Mouse (Mus musculus): ENCODE results near the gene Aanat. TPM values are rescaled to one million over a fixed set of nuclear protein-coding genes. Genes with fewer than 3 reads are reported as not detected.
"Not testable (repeated sequence)": the region's sequence is repeated elsewhere in the genome, so short reads cannot be mapped to it uniquely, and the experiment has no call there.

Gene Aanat
- polyA plus RNA-seq, 1 experiment from 2014 or later = not detected

- H3K4me2 ChIP-seq = no peak overlapping the region
- no peak overlapping the region for H3K4me3 ChIP-seq
- peaks cover 14% of the 10 kb centered on the region for H3K36me3 ChIP-seq
- no peaks in the 10 kb centered on the region for H3K9me3 ChIP-seq
- H3K9ac ChIP-seq = no peak overlapping the region
- H3K4me1 ChIP-seq = 0 out of 2 replicates have a peak, but pooled peaks cover 4% of the 10 kb centered on the region
- H3K27ac ChIP-seq = no peak overlapping the region
- 88% methylated on average over 19 of the region's 19 CpGs for WGBS
- H3K27me3 ChIP-seq = no peaks in the 10 kb centered on the region
- ATAC-seq (ENCODE audit: borderline replicate concordance, extremely low read depth, low FRiP score, low TSS enrichment) = no peak
Observed at GRCm38 (mm10) chr11:116596766-116597165, 10.5 kb downstream of the Aanat start.

GRCm38 (mm10) chr11:116598193-116598592, 12.0 kb downstream of the Aanat start:
- ATAC-seq (ENCODE audit: borderline replicate concordance, extremely low read depth, low FRiP score, low TSS enrichment) = no peak
- H3K27ac ChIP-seq = no peak overlapping the region
- no peak overlapping the region for H3K4me3 ChIP-seq
- H3K4me2 ChIP-seq = no peak overlapping the region
- no peaks in the 10 kb centered on the region for H3K9me3 ChIP-seq
- H3K36me3 ChIP-seq = peaks cover 16% of the 10 kb centered on the region
- WGBS = 80% methylated on average over 8 of the region's 8 CpGs
- H3K9ac ChIP-seq = no peak overlapping the region
- no peaks in the 10 kb centered on the region for H3K4me1 ChIP-seq
- H3K27me3 ChIP-seq = no peaks in the 10 kb centered on the region

GRCm38 (mm10) chr11:116599230-116599629, 13.0 kb downstream of the Aanat start:
- H3K36me3 ChIP-seq = peaks cover 21% of the 10 kb centered on the region
- 90% methylated on average over 15 of the region's 15 CpGs for WGBS

GRCm38 (mm10) chr11:116601166-116601565, 14.9 kb downstream of the Aanat start:
- Histone ChIP-seq H3K27ac (no peak overlapping the region), H3K4me2 (no peak overlapping the region), H3K9ac (no peak overlapping the region), H3K27me3 (no peaks in the 10 kb centered on the region), H3K9me3 (no peaks in the 10 kb centered on the region), H3K4me1 (no peaks in the 10 kb centered on the region), H3K36me3 (peaks cover 33% of the 10 kb centered on the region), H3K4me3 (no peak overlapping the region)
- ATAC-seq (ENCODE audit: borderline replicate concordance, extremely low read depth, low FRiP score, low TSS enrichment) = no peak
- WGBS = 89% methylated on average over 8 of the region's 8 CpGs

More at GRCm38 (mm10) chr11:116599230-116599629, 13.0 kb downstream of the Aanat start:
- Histone ChIP-seq H3K9ac (no peak overlapping the region), H3K4me3 (no peak overlapping the region), H3K9me3 (no peaks in the 10 kb centered on the region), H3K4me2 (no peak overlapping the region), H3K4me1 (no peaks in the 10 kb centered on the region), H3K27ac (no peak overlapping the region), H3K27me3 (no peaks in the 10 kb centered on the region)
- no peak for ATAC-seq (ENCODE audit: borderline replicate concordance, extremely low read depth, low FRiP score, low TSS enrichment)

- H3K27me3 ChIP-seq = no peaks in the 10 kb centered on the region
- H3K27ac ChIP-seq = no peak overlapping the region
- H3K36me3 ChIP-seq = peaks cover 33% of the 10 kb centered on the region
- H3K4me3 ChIP-seq = no peak overlapping the region
- no peak overlapping the region for H3K9ac ChIP-seq
- 82% methylated on average over 8 of the region's 8 CpGs for WGBS
- H3K4me2 ChIP-seq = no peak overlapping the region
- ATAC-seq (ENCODE audit: borderline replicate concordance, extremely low read depth, low FRiP score, low TSS enrichment) = no peak
- H3K9me3 ChIP-seq = no peaks in the 10 kb centered on the region
- H3K4me1 ChIP-seq = no peaks in the 10 kb centered on the region; the same call in 1 of the 2 replicates
Observed at GRCm38 (mm10) chr11:116602043-116602442, 15.8 kb downstream of the Aanat start.

- no peak for ATAC-seq (ENCODE audit: borderline replicate concordance, extremely low read depth, low FRiP score, low TSS enrichment)
- peaks cover 34% of the 10 kb centered on the region for H3K36me3 ChIP-seq
Observed at GRCm38 (mm10) chr11:116603339-116603738, 17.1 kb downstream of the Aanat start.

GRCm38 (mm10) chr11:116604097-116604496, 17.9 kb downstream of the Aanat start:
- ATAC-seq (ENCODE audit: borderline replicate concordance, extremely low read depth, low FRiP score, low TSS enrichment) = no peak
- Histone ChIP-seq H3K4me3 (no peak overlapping the region), H3K27ac (no peak overlapping the region), H3K9me3 (no peaks in the 10 kb centered on the region), H3K36me3 (peaks cover 29% of the 10 kb centered on the region), H3K4me1 (no peaks in the 10 kb centered on the region; the same call in 1 of the 2 replicates), H3K27me3 (no peaks in the 10 kb centered on the region), H3K4me2 (no peak overlapping the region), H3K9ac (no peak overlapping the region)
- WGBS = 79% methylated on average over 12 of the region's 12 CpGs

More at GRCm38 (mm10) chr11:116603339-116603738, 17.1 kb downstream of the Aanat start:
- no peak overlapping the region for H3K9ac ChIP-seq
- no peaks in the 10 kb centered on the region for H3K9me3 ChIP-seq
- H3K27me3 ChIP-seq = no peaks in the 10 kb centered on the region
- H3K4me2 ChIP-seq = no peak overlapping the region
- no peak overlapping the region for H3K4me3 ChIP-seq
- no peak overlapping the region for H3K27ac ChIP-seq
- H3K4me1 ChIP-seq = no peaks in the 10 kb centered on the region; the same call in 1 of the 2 replicates
- WGBS = 88% methylated on average over 10 of the region's 10 CpGs

- ATAC-seq (ENCODE audit: borderline replicate concordance, extremely low read depth, low FRiP score, low TSS enrichment) = no peak
- Histone ChIP-seq H3K9me3 (no peaks in the 10 kb centered on the region), H3K4me3 (no peak overlapping the region), H3K4me1 (no peaks in the 10 kb centered on the region; the same call in 1 of the 2 replicates), H3K27me3 (no peaks in the 10 kb centered on the region), H3K9ac (no peak overlapping the region), H3K36me3 (peaks cover 25% of the 10 kb centered on the region), H3K4me2 (no peak overlapping the region), H3K27ac (no peak overlapping the region)
- WGBS = 83% methylated on average over 3 of the region's 3 CpGs
Observed at GRCm38 (mm10) chr11:116607717-116608116, 21.5 kb downstream of the Aanat start.

- no peak for ATAC-seq (ENCODE audit: borderline replicate concordance, extremely low read depth, low FRiP score, low TSS enrichment)
- no peaks in the 10 kb centered on the region for H3K9me3 ChIP-seq
- 75% methylated on average over 15 of the region's 15 CpGs for whole genome bisulfite sequencing
- peaks cover 11% of the 10 kb centered on the region; the same call in 1 of the 2 replicates for H3K36me3 ChIP-seq
- no peak overlapping the region for H3K4me3 ChIP-seq
- peaks cover 6% of the 10 kb centered on the region for H3K4me1 ChIP-seq
- no peak overlapping the region for H3K9ac ChIP-seq
- no peak overlapping the region for H3K27ac ChIP-seq
- no peaks in the 10 kb centered on the region for H3K27me3 ChIP-seq
- no peak overlapping the region for H3K4me2 ChIP-seq
Observed at GRCm38 (mm10) chr11:116609965-116610630, 23.9 kb downstream of the Aanat start.

- not testable (repeated sequence) for ATAC-seq (ENCODE audit: borderline replicate concordance, extremely low read depth, low FRiP score, low TSS enrichment); H3K27me3 ChIP-seq; H3K4me2 ChIP-seq; H3K9ac ChIP-seq; H3K4me3 ChIP-seq; H3K36me3 ChIP-seq; H3K9me3 ChIP-seq; H3K27ac ChIP-seq
- WGBS = 90% methylated on average over 9 of the region's 9 CpGs
- H3K4me1 ChIP-seq = peaks cover 16% of the 10 kb centered on the region
Observed at GRCm38 (mm10) chr11:116611168-116611567, 24.9 kb downstream of the Aanat start.

- Histone ChIP-seq H3K36me3 (peaks cover 6% of the 10 kb centered on the region; the same call in 1 of the 2 replicates), H3K4me3 (no peak overlapping the region), H3K27me3 (no peaks in the 10 kb centered on the region), H3K4me1 (peaks cover 23% of the 10 kb centered on the region), H3K9ac (no peak overlapping the region), H3K9me3 (no peaks in the 10 kb centered on the region), H3K27ac (no peak overlapping the region), H3K4me2 (no peak overlapping the region)
- 86% methylated on average over 9 of the region's 9 CpGs for WGBS
- ATAC-seq (ENCODE audit: borderline replicate concordance, extremely low read depth, low FRiP score, low TSS enrichment) = no peak
Observed at GRCm38 (mm10) chr11:116611883-116612282, 25.7 kb downstream of the Aanat start.

GRCm38 (mm10) chr11:116612554-116612953, 26.3 kb downstream of the Aanat start:
- no peak overlapping the region for H3K4me3 ChIP-seq
- H3K27me3 ChIP-seq = no peaks in the 10 kb centered on the region
- no peak for ATAC-seq (ENCODE audit: borderline replicate concordance, extremely low read depth, low FRiP score, low TSS enrichment)
- peaks cover 28% of the 10 kb centered on the region for H3K4me1 ChIP-seq
- H3K9ac ChIP-seq = no peak overlapping the region
- no peak overlapping the region for H3K27ac ChIP-seq
- H3K9me3 ChIP-seq = no peaks in the 10 kb centered on the region
- 94% methylated on average over 1 of the region's 1 CpGs for WGBS
- no peak overlapping the region for H3K4me2 ChIP-seq
- peaks cover 6% of the 10 kb centered on the region; the same call in 1 of the 2 replicates for H3K36me3 ChIP-seq

Measured in lung, embryonic 15.5 days (tissue).